13 mouse cellular contexts compared by ENCODE assay signal in the genomic region with DNA sequence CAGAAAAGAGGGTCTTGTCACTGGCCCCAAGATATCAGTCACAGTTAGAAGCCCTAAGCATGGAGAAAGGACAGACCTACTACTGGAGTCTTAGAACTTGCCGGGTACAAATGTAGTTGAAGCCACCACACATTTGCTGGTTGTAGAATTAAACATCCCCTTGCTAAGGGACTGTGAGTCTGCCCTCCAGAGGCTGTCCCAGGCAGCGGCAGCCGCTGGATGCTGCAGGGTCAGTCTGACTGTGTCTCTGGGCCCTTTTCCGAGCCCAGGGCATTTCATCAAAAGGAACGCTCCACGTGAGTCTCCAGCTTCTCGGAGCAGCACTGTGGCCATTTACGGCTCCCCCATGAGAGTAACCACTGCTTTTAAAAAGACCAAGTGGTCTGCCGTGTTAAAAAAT.
A peak's percentile ranks its signal among the peaks of the same experiment; 100 is the strongest.
DNase-seq lines count a peak whose midpoint lies in the region; ATAC-seq and TF ChIP-seq lines count a peak whose summit lies in the region.
"Had no signal": no experiment of that assay in that cellular context is flagged by ENCODE, and none has a peak within 500 bp of the region (broad histone marks: within the 10 kb centered on the region; RNA-seq: fewer than 3 reads in every experiment).

No protein-coding gene starts in this region.

- 32% methylated on average over 9 of the region's 9 CpGs for WGBS in forebrain, embryonic 15.5 days
- WGBS in forebrain, embryonic 12.5 days, result 35% methylated on average over 9 of the region's 9 CpGs
- WGBS in kidney, embryonic 16.5 days, result 15% methylated on average over 9 of the region's 9 CpGs
- 49% methylated on average over 9 of the region's 9 CpGs for WGBS in thymus, adult 2 months

- DNase-seq in kidney, postnatal 10 days, result peak; percentile 13
- peak; percentile 10 for DNase-seq in A20 (ENCODE audit: low read depth, low spot score)
- peak; percentile 50 for DNase-seq in embryo, embryonic 11 days
- no peak for DNase-seq in thymus, adult 2 months
- DNase-seq: cerebellum, postnatal 36 days; right cerebral cortex, adult 18-20 months; thymus, postnatal 36 days had no signal

- H3K4me2 ChIP-seq in forebrain, embryonic 15.5 days (replicated peaks), result no peak overlapping the region
- no peak overlapping the region for H3K4me2 ChIP-seq in forebrain, embryonic 12.5 days
- no peak overlapping the region for H3K4me2 ChIP-seq in kidney, embryonic 16.5 days (replicated peaks; ENCODE audit: low read depth, low read length)
- H3K4me2 ChIP-seq: lung, embryonic 15.5 days had no signal

- ATAC-seq in forebrain, embryonic 15.5 days (replicated peaks), result no peak
- no peak for ATAC-seq in forebrain, embryonic 12.5 days (ENCODE audit: low FRiP score)
- no peak for ATAC-seq in kidney, embryonic 16.5 days (ENCODE audit: low FRiP score, low TSS enrichment)
- ATAC-seq in inflammation-experienced regulatory T-cells, adult 6 months, result no peak

- no peaks in the 10 kb centered on the region for H3K36me3 ChIP-seq in forebrain, embryonic 15.5 days
- no peaks in the 10 kb centered on the region for H3K36me3 ChIP-seq in forebrain, embryonic 12.5 days (replicated peaks)
- H3K36me3 ChIP-seq in kidney, embryonic 16.5 days (ENCODE audit: insufficient read depth, low read length), result no peaks in the 10 kb centered on the region
- no peaks in the 10 kb centered on the region for H3K36me3 ChIP-seq in thymus, adult 2 months (ENCODE audit: control insufficient read depth, insufficient read depth, low read length)
- H3K36me3 ChIP-seq: hindbrain, embryonic 10.5 days; lung, embryonic 15.5 days had no signal

- no peak for TF ChIP-seq CTCF in thymus, adult 2 months (IDR thresholded peaks at IDR 0.05; ENCODE audit: borderline replicate concordance, control insufficient read depth, extremely low read depth, insufficient read depth, low read length, poor library complexity)

- H3K9me3 ChIP-seq in forebrain, embryonic 15.5 days, result no peaks in the 10 kb centered on the region
- no peaks in the 10 kb centered on the region for H3K9me3 ChIP-seq in forebrain, embryonic 12.5 days
- 0 out of 2 replicates have a peak, but pooled peaks cover 2% of the 10 kb centered on the region for H3K9me3 ChIP-seq in kidney, embryonic 16.5 days (ENCODE audit: low read length)
- H3K9me3 ChIP-seq: lung, embryonic 15.5 days had no signal

- 0 out of 2 replicates have a peak overlapping the region, but pooled peaks have one; percentile 7 for H3K27ac ChIP-seq in forebrain, embryonic 15.5 days (replicated peaks)
- no peak overlapping the region for H3K27ac ChIP-seq in forebrain, embryonic 12.5 days
- no peak overlapping the region for H3K27ac ChIP-seq in kidney, embryonic 16.5 days (ENCODE audit: low read length)
- no peak overlapping the region for H3K27ac ChIP-seq in thymus, adult 2 months (ENCODE audit: control insufficient read depth, insufficient read depth, low read length)
- H3K27ac ChIP-seq: hindbrain, embryonic 10.5 days; lung, embryonic 15.5 days had no signal

- H3K27me3 ChIP-seq in forebrain, embryonic 15.5 days, result no peaks in the 10 kb centered on the region
- peaks cover 19% of the 10 kb centered on the region for H3K27me3 ChIP-seq in forebrain, embryonic 12.5 days
- peaks cover 10% of the 10 kb centered on the region; the same call in 1 of the 2 replicates for H3K27me3 ChIP-seq in kidney, embryonic 16.5 days (ENCODE audit: insufficient read depth, low read length)
- H3K27me3 ChIP-seq in thymus, adult 2 months (ENCODE audit: control insufficient read depth, insufficient read depth, low read length), result no peaks in the 10 kb centered on the region

- H3K9ac ChIP-seq in forebrain, embryonic 15.5 days (replicated peaks), result no peak overlapping the region
- no peak overlapping the region for H3K9ac ChIP-seq in forebrain, embryonic 12.5 days
- H3K9ac ChIP-seq in kidney, embryonic 16.5 days (replicated peaks; ENCODE audit: low read length), result no peak overlapping the region
- H3K9ac ChIP-seq: lung, embryonic 15.5 days had no signal

- no peak for TF ChIP-seq POLR2A in thymus, adult 2 months (IDR thresholded peaks at IDR 0.05; ENCODE audit: control insufficient read depth, extremely low read depth, insufficient read depth, low read length, poor library complexity)

- peaks cover 40% of the 10 kb centered on the region for H3K4me1 ChIP-seq in forebrain, embryonic 15.5 days
- H3K4me1 ChIP-seq in forebrain, embryonic 12.5 days, result peaks cover 43% of the 10 kb centered on the region
- peaks cover 10% of the 10 kb centered on the region for H3K4me1 ChIP-seq in kidney, embryonic 16.5 days (ENCODE audit: insufficient read depth, low read length)
- H3K4me1 ChIP-seq in thymus, adult 2 months (replicated peaks; ENCODE audit: control insufficient read depth, insufficient read depth, low read length), result peaks cover 5% of the 10 kb centered on the region; the same call in 1 of the 2 replicates

- no peak overlapping the region for H3K4me3 ChIP-seq in forebrain, embryonic 15.5 days
- no peak overlapping the region for H3K4me3 ChIP-seq in forebrain, embryonic 12.5 days (replicated peaks)
- H3K4me3 ChIP-seq in kidney, embryonic 16.5 days (ENCODE audit: low read length), result no peak overlapping the region
- H3K4me3 ChIP-seq in thymus, adult 2 months (ENCODE audit: control insufficient read depth, insufficient read depth, low read length), result no peak overlapping the region
- H3K4me3 ChIP-seq: hindbrain, embryonic 10.5 days; lung, embryonic 15.5 days had no signal
